ENCODE assay signal across 9 mouse cellular contexts in the genomic region with DNA sequence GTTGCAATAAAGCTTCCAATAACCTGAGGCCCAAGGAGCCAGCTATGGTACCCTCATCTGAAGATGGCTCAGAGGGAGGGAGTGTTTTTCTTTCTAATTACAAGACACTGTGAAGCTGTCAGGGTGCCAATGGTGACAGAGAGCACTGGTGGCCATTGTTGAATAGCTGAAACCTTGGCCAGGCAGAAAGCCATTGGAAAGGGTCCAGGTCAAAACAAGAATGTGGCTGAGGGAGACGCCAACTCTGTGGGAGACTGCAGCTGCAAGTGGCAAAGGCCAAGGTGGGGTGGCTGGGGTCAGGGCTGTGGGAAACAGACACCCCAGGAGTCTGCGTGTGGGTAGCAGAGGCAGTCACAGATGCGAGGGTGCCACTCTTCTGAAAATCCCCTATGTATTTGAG. TPM values are rescaled to one million over a fixed set of nuclear protein-coding genes. Genes with fewer than 3 reads are reported as not detected.
DNase-seq lines count a peak whose midpoint lies in the region; ATAC-seq and TF ChIP-seq lines count a peak whose summit lies in the region.
"Had no signal": no experiment of that assay in that cellular context is flagged by ENCODE, and none has a peak within 500 bp of the region (broad histone marks: within the 10 kb centered on the region; RNA-seq: fewer than 3 reads in every experiment).

No protein-coding gene starts in this region.

- ATAC-seq in midbrain, embryonic 14.5 days (ENCODE audit: low FRiP score, low TSS enrichment), result no peak
- no peak for ATAC-seq in midbrain, embryonic 15.5 days (replicated peaks)
- ATAC-seq in forebrain, embryonic 16.5 days, result no peak

- no peak overlapping the region for H3ac ChIP-seq in myocyte (ENCODE audit: control insufficient read depth, insufficient read length)

- no peaks in the 10 kb centered on the region for H3K79me2 ChIP-seq in myocyte (ENCODE audit: control insufficient read depth, insufficient read depth)

- WGBS in midbrain, embryonic 14.5 days, result 72% methylated on average over 3 of the region's 3 CpGs
- 61% methylated on average over 3 of the region's 3 CpGs for WGBS in midbrain, embryonic 15.5 days
- 61% methylated on average over 3 of the region's 3 CpGs for WGBS in forebrain, embryonic 16.5 days

- no peak overlapping the region for H3K9ac ChIP-seq in midbrain, embryonic 14.5 days (replicated peaks; ENCODE audit: low read length)
- H3K9ac ChIP-seq in midbrain, embryonic 15.5 days, result no peak overlapping the region
- H3K9ac ChIP-seq in forebrain, embryonic 16.5 days (replicated peaks; ENCODE audit: low read depth, low read length), result no peak overlapping the region

- H3K27ac ChIP-seq in midbrain, embryonic 14.5 days (replicated peaks; ENCODE audit: low read depth, low read length), result no peak overlapping the region
- H3K27ac ChIP-seq in midbrain, embryonic 15.5 days, result no peak overlapping the region
- H3K27ac ChIP-seq in forebrain, embryonic 16.5 days (ENCODE audit: low read length), result no peak overlapping the region

- H3K36me3 ChIP-seq in midbrain, embryonic 14.5 days (ENCODE audit: control insufficient read depth, insufficient read depth, low read length), result no peaks in the 10 kb centered on the region
- H3K36me3 ChIP-seq in midbrain, embryonic 15.5 days (replicated peaks), result no peaks in the 10 kb centered on the region
- no peaks in the 10 kb centered on the region for H3K36me3 ChIP-seq in myocyte (ENCODE audit: control insufficient read depth, insufficient read depth)
- no peaks in the 10 kb centered on the region for H3K36me3 ChIP-seq in forebrain, embryonic 16.5 days (ENCODE audit: control insufficient read depth, insufficient read depth)

- peak; percentile 42 for DNase-seq in adrenal gland, adult 2 months
- no peak for DNase-seq in adrenal gland, postnatal 4 days (ENCODE audit: low spot score in 2 of 2)
- DNase-seq in midbrain, embryonic 14.5 days, result peak; percentile 44
- DNase-seq in kidney, adult 8-10 months, result peak; percentile 56 to 67
- DNase-seq in urinary bladder, adult 2 months (ENCODE audit: low spot score), result no peak

- H3K9me3 ChIP-seq in midbrain, embryonic 14.5 days (ENCODE audit: control insufficient read depth, low read length), result no peaks in the 10 kb centered on the region
- peaks cover 2% of the 10 kb centered on the region; the same call in 1 of the 2 replicates for H3K9me3 ChIP-seq in midbrain, embryonic 15.5 days
- no peaks in the 10 kb centered on the region for H3K9me3 ChIP-seq in forebrain, embryonic 16.5 days (ENCODE audit: control insufficient read depth, low read length)

- no peak for TF ChIP-seq POLR2A in myocyte (IDR thresholded peaks at IDR 0.05; ENCODE audit: insufficient read length, low read depth)

- H3K4me1 ChIP-seq in midbrain, embryonic 14.5 days (ENCODE audit: control insufficient read depth, insufficient read depth, low read length), result peaks cover 3% of the 10 kb centered on the region; the same call in 1 of the 2 replicates
- H3K4me1 ChIP-seq in midbrain, embryonic 15.5 days, result peaks cover 6% of the 10 kb centered on the region
- peaks cover 8% of the 10 kb centered on the region; the same call in 1 of the 2 replicates for H3K4me1 ChIP-seq in forebrain, embryonic 16.5 days (replicated peaks; ENCODE audit: control insufficient read depth, insufficient read depth, low read length)

- H3K4me2 ChIP-seq in midbrain, embryonic 14.5 days (ENCODE audit: low read length), result no peak overlapping the region
- H3K4me2 ChIP-seq in midbrain, embryonic 15.5 days, result no peak overlapping the region
- peak overlapping the region; percentile 51 for H3K4me2 ChIP-seq in myocyte (ENCODE audit: low read depth)
- H3K4me2 ChIP-seq in forebrain, embryonic 16.5 days (ENCODE audit: low read length), result no peak overlapping the region

- no peak overlapping the region for H3K4me3 ChIP-seq in midbrain, embryonic 14.5 days (replicated peaks; ENCODE audit: low read depth, low read length)
- no peak overlapping the region for H3K4me3 ChIP-seq in midbrain, embryonic 15.5 days
- H3K4me3 ChIP-seq in myocyte, result no peak overlapping the region
- no peak overlapping the region for H3K4me3 ChIP-seq in forebrain, embryonic 16.5 days (replicated peaks; ENCODE audit: low read length)
- H3K4me3 ChIP-seq: megakaryocyte, embryonic 14.5 days had no signal

- no peaks in the 10 kb centered on the region for H3K27me3 ChIP-seq in midbrain, embryonic 14.5 days (ENCODE audit: control insufficient read depth, insufficient read depth, low read length)
- H3K27me3 ChIP-seq in midbrain, embryonic 15.5 days (replicated peaks), result no peaks in the 10 kb centered on the region
- H3K27me3 ChIP-seq in myocyte (ENCODE audit: control insufficient read depth, insufficient read depth, insufficient read length), result no peaks in the 10 kb centered on the region
- H3K27me3 ChIP-seq in forebrain, embryonic 16.5 days (replicated peaks; ENCODE audit: control insufficient read depth, insufficient read depth, low read length), result no peaks in the 10 kb centered on the region

TF ChIP-seq in myocyte, 11 proteins besides CTCF, POLR2A, EP300 and RAD21:
- TF ChIP-seq SRF (IDR thresholded peaks at IDR 0.05; ENCODE audit: control insufficient read depth, insufficient read length, low read depth) (no peak), MYOD1 (IDR thresholded peaks at IDR 0.05; ENCODE audit: control insufficient read depth in 1 of 3, insufficient read length in 2 of 3, low read depth in 2 of 3) (peak; percentile 22 to 95 (median 79)), E2F4 (IDR thresholded peaks at IDR 0.05; ENCODE audit: insufficient read depth) (no peak), TCF3 (IDR thresholded peaks at IDR 0.05; ENCODE audit: insufficient read length, low read depth) (peak; percentile 73), POLR2AphosphoS2 (IDR thresholded peaks at IDR 0.05; ENCODE audit: insufficient read length, low read depth) (no peak), TCF12 (IDR thresholded peaks at IDR 0.05; ENCODE audit: insufficient read depth, poor library complexity, severe bottlenecking) (peak; percentile 81), REST (IDR thresholded peaks at IDR 0.05; ENCODE audit: insufficient read depth, insufficient read length) (no peak), USF1 (IDR thresholded peaks at IDR 0.05; ENCODE audit: low read depth) (no peak), MAX (IDR thresholded peaks at IDR 0.05; ENCODE audit: low read depth) (no peak), MYOG (IDR thresholded peaks at IDR 0.05; ENCODE audit: control insufficient read depth in 1 of 3, insufficient read depth in 1 of 3, insufficient read length in 2 of 3, low read depth in 2 of 3) (peak in 2 of 3 experiments; percentile 88 to 97), CEBPB (IDR thresholded peaks at IDR 0.05; ENCODE audit: insufficient read depth, poor library complexity, severe bottlenecking) (no peak)
TF ChIP-seq in myocyte: peak in this region for 4.

RNA-seq across cellular contexts. Expression of a gene that starts 16.3 kb away (rescaled TPM):
- total RNA-seq in adrenal gland, adult 2 months (2021), result 100 to 1,000 TPM; 214 to 241 TPM
- polyA plus RNA-seq in adrenal gland, adult 2 months (2012; rRNA removed), result 2.4 and 5.4 TPM in 2 replicates
- 100 to 1,000 TPM; 347 to 381 TPM for total RNA-seq in adrenal gland, postnatal 4 days (2021)
- not detected in 2 replicates for polyA plus RNA-seq in midbrain, embryonic 14.5 days (2014; fragmentation: Nextera tagmentation; extraction: Ambion mirVana)
- polyA plus RNA-seq in midbrain, embryonic 15.5 days (2015; fragmentation: Nextera tagmentation; extraction: Ambion mirVana), result 0.96 and 5.1 TPM in 2 replicates
- 4,315 TPM for polyA plus RNA-seq in myocyte (2012; fragmentation: generic; extraction: Trizol)
- 3.3 and 4.2 TPM in 2 replicates for polyA plus RNA-seq in forebrain, embryonic 16.5 days (2015; fragmentation: Nextera tagmentation; extraction: Ambion mirVana)
- 14.2 and 30.0 TPM in 2 replicates for polyA plus RNA-seq in urinary bladder, adult 2 months (2012; rRNA removed)

Comparison
In these comparisons a context has a peak if more than half of its experiments do, and no peak if none do; other contexts are left out.
1. DNase-seq: peak in adrenal gland, adult 2 months (single experiment), midbrain, embryonic 14.5 days (single experiment) and kidney, adult 8-10 months (2 of 2); none in adrenal gland, postnatal 4 days (0 of 2) and urinary bladder, adult 2 months (single experiment).
2. RNA of a gene that starts 16.3 kb away (polyA plus RNA-seq): 4,315 TPM in myocyte (single experiment); 14.2 to 30.0 TPM in urinary bladder, adult 2 months, 2.4 to 5.4 TPM in adrenal gland, adult 2 months, 3.3 to 4.2 TPM in forebrain, embryonic 16.5 days, 0.96 to 5.1 TPM in midbrain, embryonic 15.5 days and not detected in midbrain, embryonic 14.5 days; every median in the first group is over 100 times any median in the second.